Mouse (Mus musculus) heart, embryonic 10.5 days (tissue): ENCODE measurements around the gene C87436. TPM values are rescaled to one million over a fixed set of nuclear protein-coding genes. Genes with fewer than 3 reads are reported as not detected.

Experiments used
- DNase-seq: peaks from one replicate; pipeline ENCODE4 v3.0.0-alpha.2; 2017; ENCODE audit warnings: low spot score
- H3K27ac ChIP-seq: fragments of 300-500 bp; sonication (generic); 2 replicates; pipeline ENCODE4 v1.5.1; 2016; ENCODE audit warnings: mild to moderate bottlenecking
- H3K27me3 ChIP-seq: fragments of 300-500 bp; sonication (generic); 2 replicates; pipeline ENCODE4 v1.6.1; 2016; ENCODE audit warnings: mild to moderate bottlenecking; ENCODE audit not compliant: poor library complexity, insufficient read depth, severe bottlenecking
- H3K36me3 ChIP-seq: fragments of 300-500 bp; sonication (generic); 2 replicates; pipeline ENCODE4 v1.6.1; 2016; ENCODE audit warnings: mild to moderate bottlenecking, moderate library complexity
- H3K4me1 ChIP-seq: fragments of 300-500 bp; sonication (generic); 2 replicates; pipeline ENCODE4 v1.6.1; 2016; ENCODE audit warnings: mild to moderate bottlenecking
- H3K4me3 ChIP-seq: fragments of 300-500 bp; sonication (generic); 2 replicates; pipeline ENCODE4 v1.5.1; 2016; ENCODE audit warnings: mild to moderate bottlenecking, moderate library complexity
- H3K9me3 ChIP-seq: fragments of 300-500 bp; sonication (generic); 2 replicates; pipeline ENCODE4 v1.6.1; 2016; ENCODE audit warnings: mild to moderate bottlenecking, moderate library complexity
- WGBS: fragments of 180-500 bp; shearing (Covaris S2); methylation state at CpG from one replicate; pipeline ENCODE4 v1.1.7; 2016; 5-methylcytosine and 5-hydroxymethylcytosine counted together
- polyA plus RNA-seq: library from polyadenylated mRNA; unstranded; fragments of >200 nt; fragmentation: Nextera tagmentation; extraction: Ambion mirVana; gene quantifications from 2 replicates; pipeline ENCODE4 v1.2.1, GENCODE M21; 2016

The C87436 gene
- 16.6 and 18.0 TPM in 2 replicates for polyA plus RNA-seq

- under 1% methylated on average over 59 of the region's 59 CpGs for WGBS
- Histone ChIP-seq H3K27me3 (no peaks in the 10 kb centered on the region), H3K4me1 (peaks cover 9% of the 10 kb centered on the region; the same call in 1 of the 2 replicates), H3K27ac (peak within 1 kb of the TSS; percentile 99), H3K4me3 (peak within 1 kb of the TSS; percentile 90), H3K36me3 (peaks cover 29% of the 10 kb centered on the region), H3K9me3 (no peaks in the 10 kb centered on the region)
- DNase-seq: peak; percentile 98
Observed at GRCm38 (mm10) chr6:86438272-86439118, at the start of gene C87436. C87436 (plus strand) TSS chr6:86438374.

GRCm38 (mm10) chr6:86388461-86388860 is 49.7 kb upstream of the C87436 start:
- H3K36me3 ChIP-seq: peaks cover 59% of the 10 kb centered on the region
- 69% methylated on average over 18 of the region's 18 CpGs for WGBS
- no peak overlapping the region for H3K4me3 ChIP-seq
- H3K9me3 ChIP-seq: no peaks in the 10 kb centered on the region
- no peak overlapping the region for H3K27ac ChIP-seq
- H3K27me3 ChIP-seq: no peaks in the 10 kb centered on the region
- H3K4me1 ChIP-seq: peaks cover 5% of the 10 kb centered on the region; the same call in 1 of the 2 replicates
- peak; percentile 74 for DNase-seq

- peaks cover 58% of the 10 kb centered on the region for H3K36me3 ChIP-seq
- 90% methylated on average over 5 of the region's 5 CpGs for WGBS
- H3K4me3 ChIP-seq: no peak overlapping the region
- peaks cover 26% of the 10 kb centered on the region for H3K4me1 ChIP-seq
- no peaks in the 10 kb centered on the region for H3K27me3 ChIP-seq
- H3K9me3 ChIP-seq: no peaks in the 10 kb centered on the region
- no peak for DNase-seq
- no peak overlapping the region for H3K27ac ChIP-seq
Observed at GRCm38 (mm10) chr6:86391326-86391725, 46.8 kb upstream of the C87436 start.

- Histone ChIP-seq H3K36me3 (peaks cover 47% of the 10 kb centered on the region), H3K27ac (no peak overlapping the region), H3K4me1 (peaks cover 35% of the 10 kb centered on the region), H3K9me3 (no peaks in the 10 kb centered on the region), H3K4me3 (no peak overlapping the region), H3K27me3 (no peaks in the 10 kb centered on the region)
- DNase-seq: peak; percentile 58
- 88% methylated on average over 1 of the region's 1 CpGs for WGBS
Observed at GRCm38 (mm10) chr6:86393187-86393586, 45.0 kb upstream of the C87436 start.

- H3K36me3 ChIP-seq: peaks cover 37% of the 10 kb centered on the region
- DNase-seq: peak; percentile 71
- 88% methylated on average over 17 of the region's 17 CpGs for WGBS
- peaks cover 31% of the 10 kb centered on the region for H3K4me1 ChIP-seq
- H3K27ac ChIP-seq: no peak overlapping the region
- H3K4me3 ChIP-seq: no peak overlapping the region
- H3K9me3 ChIP-seq: no peaks in the 10 kb centered on the region
- H3K27me3 ChIP-seq: no peaks in the 10 kb centered on the region
Observed at GRCm38 (mm10) chr6:86394078-86394720, 44.0 kb upstream of the C87436 start.

- Histone ChIP-seq H3K9me3 (no peaks in the 10 kb centered on the region), H3K4me3 (peak overlapping the region; percentile 19), H3K27me3 (no peaks in the 10 kb centered on the region), H3K36me3 (peaks cover 30% of the 10 kb centered on the region), H3K4me1 (peaks cover 31% of the 10 kb centered on the region), H3K27ac (no peak overlapping the region)
- DNase-seq: peak; percentile 74
- 76% methylated on average over 9 of the region's 9 CpGs for WGBS
Observed at GRCm38 (mm10) chr6:86395021-86395420, 43.2 kb upstream of the C87436 start.

GRCm38 (mm10) chr6:86395969-86396368 is 42.2 kb upstream of the C87436 start:
- Histone ChIP-seq H3K27ac (peak overlapping the region; percentile 93), H3K9me3 (no peaks in the 10 kb centered on the region), H3K4me1 (peaks cover 38% of the 10 kb centered on the region), H3K4me3 (peak overlapping the region; percentile 93), H3K27me3 (no peaks in the 10 kb centered on the region), H3K36me3 (peaks cover 21% of the 10 kb centered on the region)
- WGBS: 34% methylated on average over 10 of the region's 10 CpGs
- DNase-seq: no peak

GRCm38 (mm10) chr6:86396581-86397256 is 41.5 kb upstream of the C87436 start, which contains the start of gene Pcyox1:
Pcyox1 (minus strand) TSS chr6:86397154.
- peaks cover 38% of the 10 kb centered on the region for H3K4me1 ChIP-seq
- no peaks in the 10 kb centered on the region for H3K27me3 ChIP-seq
- no peaks in the 10 kb centered on the region for H3K9me3 ChIP-seq
- peak within 1 kb of the TSS; percentile 93 for H3K27ac ChIP-seq
- peak within 1 kb of the TSS; percentile 93 for H3K4me3 ChIP-seq
- DNase-seq: peak; percentile 94
- under 1% methylated on average over 49 of the region's 51 CpGs for WGBS
- peaks cover 13% of the 10 kb centered on the region for H3K36me3 ChIP-seq

GRCm38 (mm10) chr6:86397257-86397980 is 40.8 kb upstream of the C87436 start:
- Histone ChIP-seq H3K36me3 (peaks cover 6% of the 10 kb centered on the region; the same call in 1 of the 2 replicates), H3K4me3 (peak overlapping the region; percentile 93), H3K27me3 (no peaks in the 10 kb centered on the region), H3K27ac (peak overlapping the region; percentile 93), H3K4me1 (peaks cover 38% of the 10 kb centered on the region), H3K9me3 (no peaks in the 10 kb centered on the region)
- 5% methylated on average over 14 of the region's 14 CpGs for WGBS
- DNase-seq: no peak

- Histone ChIP-seq H3K36me3 (no peaks in the 10 kb centered on the region; the same call in 1 of the 2 replicates), H3K27ac (no peak overlapping the region), H3K9me3 (no peaks in the 10 kb centered on the region), H3K4me1 (peaks cover 38% of the 10 kb centered on the region), H3K27me3 (no peaks in the 10 kb centered on the region), H3K4me3 (no peak overlapping the region)
- WGBS: 82% methylated on average over 2 of the region's 2 CpGs
- peak; percentile 36 for DNase-seq
Observed at GRCm38 (mm10) chr6:86398986-86399385, 39.2 kb upstream of the C87436 start.

GRCm38 (mm10) chr6:86399995-86400394 is 38.2 kb upstream of the C87436 start:
- 65% methylated on average over 2 of the region's 2 CpGs for WGBS

GRCm38 (mm10) chr6:86400972-86401371 is 37.2 kb upstream of the C87436 start:
- no peaks in the 10 kb centered on the region for H3K9me3 ChIP-seq
- no peaks in the 10 kb centered on the region for H3K36me3 ChIP-seq
- H3K27ac ChIP-seq: no peak overlapping the region
- H3K4me1 ChIP-seq: peaks cover 20% of the 10 kb centered on the region
- peak overlapping the region; percentile 48 for H3K4me3 ChIP-seq
- 8% methylated on average over 9 of the region's 9 CpGs for WGBS
- no peaks in the 10 kb centered on the region for H3K27me3 ChIP-seq
- DNase-seq: peak; percentile 93

More at GRCm38 (mm10) chr6:86399995-86400394, 38.2 kb upstream of the C87436 start:
- H3K27ac ChIP-seq: no peak overlapping the region
- no peaks in the 10 kb centered on the region for H3K27me3 ChIP-seq
- no peak overlapping the region for H3K4me3 ChIP-seq
- no peaks in the 10 kb centered on the region for H3K36me3 ChIP-seq
- peaks cover 30% of the 10 kb centered on the region for H3K4me1 ChIP-seq
- peak; percentile 22 for DNase-seq
- no peaks in the 10 kb centered on the region for H3K9me3 ChIP-seq
